In genomic region chr9:98987131-98987530, GRCm38 (mm10) we compare ENCODE assay signal across 9 mouse cellular contexts. TPM values are rescaled to one million over a fixed set of nuclear protein-coding genes. Genes with fewer than 3 reads are reported as not detected.
DNase-seq lines count a peak whose midpoint lies in the region; ATAC-seq and TF ChIP-seq lines count a peak whose summit lies in the region.
"Had no signal": no experiment of that assay in that cellular context is flagged by ENCODE, and none has a peak within 500 bp of the region (broad histone marks: within the 10 kb centered on the region; RNA-seq: fewer than 3 reads in every experiment).

No protein-coding gene starts in this region.

- no peak for DNase-seq in lung, postnatal 0 days (ENCODE audit: low spot score)
- no peak for DNase-seq in lung, postnatal 4 days
- DNase-seq in left cerebral cortex, postnatal 4 days = no peak
- DNase-seq in layer of hippocampus, adult 8-10 months (ENCODE audit: low spot score in 2 of 2) = no peak

- no peaks in the 10 kb centered on the region for H3K36me3 ChIP-seq in lung, postnatal 0 days (ENCODE audit: insufficient read depth, low read length)
- H3K36me3 ChIP-seq in embryonic facial prominence, embryonic 13.5 days = no peaks in the 10 kb centered on the region
- no peaks in the 10 kb centered on the region for H3K36me3 ChIP-seq in limb, embryonic 13.5 days
- no peaks in the 10 kb centered on the region for H3K36me3 ChIP-seq in stomach, embryonic 16.5 days (ENCODE audit: control insufficient read depth, insufficient read depth, low read length)

- H3K27ac ChIP-seq in lung, postnatal 0 days (ENCODE audit: low read length) = no peak overlapping the region
- H3K27ac ChIP-seq in embryonic facial prominence, embryonic 13.5 days = no peak overlapping the region
- no peak overlapping the region for H3K27ac ChIP-seq in limb, embryonic 13.5 days
- H3K27ac ChIP-seq in stomach, embryonic 16.5 days (ENCODE audit: low read length) = no peak overlapping the region

- no peaks in the 10 kb centered on the region for H3K4me1 ChIP-seq in lung, postnatal 0 days (ENCODE audit: insufficient read depth, low read depth, low read length)
- peaks cover 6% of the 10 kb centered on the region; the same call in 1 of the 2 replicates for H3K4me1 ChIP-seq in embryonic facial prominence, embryonic 13.5 days
- H3K4me1 ChIP-seq in limb, embryonic 13.5 days = peaks cover 18% of the 10 kb centered on the region
- no peaks in the 10 kb centered on the region; the same call in 1 of the 2 replicates for H3K4me1 ChIP-seq in stomach, embryonic 16.5 days (ENCODE audit: control insufficient read depth, insufficient read depth, low read length)

- H3K4me2 ChIP-seq in lung, postnatal 0 days (replicated peaks; ENCODE audit: low read depth, low read length) = peak overlapping the region; percentile 100
- H3K4me2 ChIP-seq in embryonic facial prominence, embryonic 13.5 days = peak overlapping the region; percentile 86
- H3K4me2 ChIP-seq in limb, embryonic 13.5 days (replicated peaks) = peak overlapping the region; percentile 77
- peak overlapping the region; percentile 87 for H3K4me2 ChIP-seq in stomach, embryonic 16.5 days (ENCODE audit: low read depth, low read length)

- no peak overlapping the region for H3K9ac ChIP-seq in lung, postnatal 0 days (replicated peaks; ENCODE audit: low read depth)
- peak overlapping the region; percentile 85 for H3K9ac ChIP-seq in embryonic facial prominence, embryonic 13.5 days
- H3K9ac ChIP-seq in limb, embryonic 13.5 days = peak overlapping the region; percentile 78; the same call in 1 of the 2 replicates
- H3K9ac ChIP-seq in stomach, embryonic 16.5 days (ENCODE audit: low read length) = peak overlapping the region; percentile 81; the same call in 1 of the 2 replicates

- no peaks in the 10 kb centered on the region for H3K9me3 ChIP-seq in lung, postnatal 0 days (ENCODE audit: low read length)
- no peaks in the 10 kb centered on the region for H3K9me3 ChIP-seq in embryonic facial prominence, embryonic 13.5 days
- H3K9me3 ChIP-seq in limb, embryonic 13.5 days = no peaks in the 10 kb centered on the region
- no peaks in the 10 kb centered on the region for H3K9me3 ChIP-seq in stomach, embryonic 16.5 days (replicated peaks; ENCODE audit: control insufficient read depth, low read length)

- H3K27me3 ChIP-seq in lung, postnatal 0 days (replicated peaks; ENCODE audit: insufficient read depth, low read length) = peaks cover 3% of the 10 kb centered on the region; the same call in 1 of the 2 replicates
- H3K27me3 ChIP-seq in embryonic facial prominence, embryonic 13.5 days = peaks cover 23% of the 10 kb centered on the region
- H3K27me3 ChIP-seq in limb, embryonic 13.5 days = peaks cover 20% of the 10 kb centered on the region; the same call in 1 of the 2 replicates
- peaks cover 5% of the 10 kb centered on the region for H3K27me3 ChIP-seq in stomach, embryonic 16.5 days (ENCODE audit: control insufficient read depth, insufficient read depth, low read length)

- no peak for ATAC-seq in lung, postnatal 0 days
- no peak for ATAC-seq in embryonic facial prominence, embryonic 13.5 days (ENCODE audit: insufficient number of reproducible peaks, insufficient read depth, low FRiP score, low TSS enrichment, low read depth)
- ATAC-seq in limb, embryonic 13.5 days (ENCODE audit: low FRiP score, low read depth) = no peak
- ATAC-seq in stomach, embryonic 16.5 days (ENCODE audit: insufficient read depth, low FRiP score) = no peak

- no peak for TF ChIP-seq EP300 in lung, postnatal 0 days (IDR thresholded peaks at IDR 0.05)

- no peak for TF ChIP-seq CTCF in lung, postnatal 0 days (IDR thresholded peaks at IDR 0.05)

- WGBS in lung, postnatal 0 days = 41% methylated on average over 9 of the region's 9 CpGs
- WGBS in embryonic facial prominence, embryonic 13.5 days = 46% methylated on average over 9 of the region's 9 CpGs
- WGBS in limb, embryonic 13.5 days = 50% methylated on average over 9 of the region's 9 CpGs
- 38% methylated on average over 9 of the region's 9 CpGs for WGBS in stomach, embryonic 16.5 days

- peak overlapping the region; percentile 68 for H3K4me3 ChIP-seq in lung, postnatal 0 days (ENCODE audit: low read depth, low read length)
- peak overlapping the region; percentile 86 for H3K4me3 ChIP-seq in embryonic facial prominence, embryonic 13.5 days
- H3K4me3 ChIP-seq in limb, embryonic 13.5 days = peak overlapping the region; percentile 70
- H3K4me3 ChIP-seq in stomach, embryonic 16.5 days (replicated peaks; ENCODE audit: low read length) = peak overlapping the region; percentile 84

- intact Hi-C loops in left cerebral cortex, postnatal 4 days (cut with DNase I) = no loop called here

RNA-seq across cellular contexts. Expression of gene Faim, which starts 1.0 kb away (rescaled TPM):
- polyA plus RNA-seq in lung, postnatal 0 days (2015; fragmentation: Nextera tagmentation; extraction: Ambion mirVana) = 35.3 and 38.4 TPM in 2 replicates
- polyA plus RNA-seq in embryonic facial prominence, embryonic 13.5 days (2015; fragmentation: Nextera tagmentation; extraction: Ambion mirVana) = 48.8 and 59.1 TPM in 2 replicates
- polyA plus RNA-seq in limb, embryonic 13.5 days (2015; fragmentation: Nextera tagmentation; extraction: Ambion mirVana) = 44.2 and 44.4 TPM in 2 replicates
- polyA plus RNA-seq in stomach, embryonic 16.5 days (2015; fragmentation: Nextera tagmentation; extraction: Ambion mirVana) = 31.7 and 37.9 TPM in 2 replicates
- 10 to 100 TPM; 41.6 to 43.9 TPM for total RNA-seq in left cerebral cortex, postnatal 4 days (2021)
- total RNA-seq in layer of hippocampus, adult 8-10 months (2022) = 10 to 100 TPM; 45.8 to 55.6 (median 51.0) TPM

RNA-seq across cellular contexts. Expression of gene Foxl2, which starts 32.0 kb away (rescaled TPM):
- polyA plus RNA-seq in lung, postnatal 0 days (2015; fragmentation: Nextera tagmentation; extraction: Ambion mirVana) = not detected in 2 replicates
- 1.2 and 1.7 TPM in 2 replicates for polyA plus RNA-seq in embryonic facial prominence, embryonic 13.5 days (2015; fragmentation: Nextera tagmentation; extraction: Ambion mirVana)
- polyA plus RNA-seq in limb, embryonic 13.5 days (2015; fragmentation: Nextera tagmentation; extraction: Ambion mirVana) = not detected in 2 replicates
- not detected in 2 replicates for polyA plus RNA-seq in stomach, embryonic 16.5 days (2015; fragmentation: Nextera tagmentation; extraction: Ambion mirVana)
- 1 to 10 TPM; 1.6 to 2.4 TPM for total RNA-seq in left cerebral cortex, postnatal 4 days (2021)
- 1 to 10 TPM in 1 of 4 experiments, under 1 TPM in 3; 0.52 to 1.1 (median 0.83) TPM for total RNA-seq in layer of hippocampus, adult 8-10 months (2022)
- total RNA-seq: common myeloid progenitor, adult 5-6 weeks had no signal
- polyA plus RNA-seq: small intestine, adult 2 months had no signal

RNA-seq across cellular contexts. Expression of gene Gm1123, which starts 48.4 kb away (rescaled TPM):
- polyA plus RNA-seq in lung, postnatal 0 days (2015; fragmentation: Nextera tagmentation; extraction: Ambion mirVana) = 0.12 TPM in 1 of 2 replicates, not detected in the other
- polyA plus RNA-seq in embryonic facial prominence, embryonic 13.5 days (2015; fragmentation: Nextera tagmentation; extraction: Ambion mirVana) = 0.45 TPM in 1 of 2 replicates, not detected in the other
- polyA plus RNA-seq in limb, embryonic 13.5 days (2015; fragmentation: Nextera tagmentation; extraction: Ambion mirVana) = 0.11 TPM in 1 of 2 replicates, not detected in the other
- polyA plus RNA-seq in stomach, embryonic 16.5 days (2015; fragmentation: Nextera tagmentation; extraction: Ambion mirVana) = 3.4 and 4.0 TPM in 2 replicates
- total RNA-seq in left cerebral cortex, postnatal 4 days (2021) = not detected
- under 1 TPM in 2 of 4 experiments, not detected in 2; 0.27 to 0.31 TPM for total RNA-seq in layer of hippocampus, adult 8-10 months (2022)
- total RNA-seq: common myeloid progenitor, adult 5-6 weeks had no signal
